Mouse (Mus musculus) lung, postnatal 0 days (tissue): ENCODE data around the gene Taf12.

Experiments
- CTCF ChIP-seq: IDR thresholded peaks from 2 replicates; pipeline ENCODE4 v1.5.1; 2016; ENCODE audit warnings: antibody characterized with exemption, mild to moderate bottlenecking
- EP300 ChIP-seq: IDR thresholded peaks from 2 replicates; pipeline ENCODE4 v1.6.1; 2016; ENCODE audit warnings: antibody characterized with exemption, mild to moderate bottlenecking, control low read depth

DNA sequence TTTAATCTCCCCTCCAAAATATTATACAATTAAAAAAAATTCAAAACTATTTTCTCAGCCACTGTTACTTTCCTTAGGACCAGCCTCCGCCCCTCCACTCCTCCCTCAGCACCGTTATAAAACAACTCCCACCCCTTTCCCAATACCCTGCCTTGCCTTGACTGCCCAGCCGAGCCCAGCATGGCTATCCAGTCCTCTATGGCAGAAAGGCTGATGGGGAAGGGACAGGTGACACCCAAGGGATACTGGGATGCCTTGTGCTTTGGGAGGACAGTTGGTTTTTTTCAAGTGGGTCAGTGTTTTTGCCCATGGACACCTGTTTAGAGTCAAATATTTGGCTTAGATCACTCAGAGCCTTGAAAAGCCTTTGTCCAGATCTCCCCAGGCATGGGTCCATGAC lies 57.8 kb downstream of the Taf12 start:
- TF ChIP-seq CTCF (no peak), EP300 (no peak)
